Mouse (Mus musculus) ES-E14 (cell line): ENCODE results near the gene Zbtb49.

ENCODE experiments used
- ZC3H11A ChIP-seq: IDR thresholded peaks from 2 replicates; pipeline ENCODE4 v1.6.1; 2012; ENCODE audit warnings: low read depth, mild to moderate bottlenecking, inconsistent platforms, low read length, borderline replicate concordance
- ZNF384 ChIP-seq: IDR thresholded peaks from 2 replicates; pipeline ENCODE4 v1.6.1; 2012; ENCODE audit warnings: low read depth, low read length, inconsistent platforms

GRCm38 (mm10) chr5:38213009-38213408 lies 7.2 kb downstream of the Zbtb49 start:
- no peak for TF ChIP-seq ZC3H11A
- no peak for TF ChIP-seq ZNF384
